Mouse (Mus musculus) forebrain, postnatal 0 days (tissue): ENCODE results near the gene Spag7. TPM values are rescaled to one million over a fixed set of nuclear protein-coding genes. Genes with fewer than 3 reads are reported as not detected.
A peak's percentile ranks its signal among the peaks of the same experiment; 100 is the strongest.

Experiments used
- ATAC-seq: fragments of 200-750 bp; cut with Nextera tagmentation; 2 replicates; pipeline ENCODE4 v1.8.0; 2017; ENCODE audit warnings: mild to moderate bottlenecking, moderate library complexity
- DNase-seq: peaks from one replicate; pipeline ENCODE4 v3.0.0-alpha.2; 2015
- H3K27ac ChIP-seq: fragments of 300-500 bp; sonication (generic); 2 replicates; pipeline ENCODE4 v1.5.1; 2014; ENCODE audit warnings: low read depth, mild to moderate bottlenecking, antibody characterized with exemption, low read length, moderate library complexity, mixed read lengths
- H3K27me3 ChIP-seq: fragments of 300-500 bp; sonication (generic); 2 replicates; pipeline ENCODE4 v1.6.1; 2014; ENCODE audit warnings: mild to moderate bottlenecking, low read length, mixed read lengths; ENCODE audit not compliant: insufficient read depth
- H3K36me3 ChIP-seq: fragments of 300-500 bp; sonication (generic); 2 replicates; pipeline ENCODE4 v1.6.1; 2014; ENCODE audit warnings: mild to moderate bottlenecking, moderate library complexity; ENCODE audit not compliant: insufficient read depth
- H3K4me1 ChIP-seq: fragments of 300-500 bp; sonication (generic); 2 replicates; pipeline ENCODE4 v1.6.1; 2014; ENCODE audit warnings: antibody characterized with exemption; ENCODE audit not compliant: insufficient read depth
- H3K4me2 ChIP-seq: fragments of 300-500 bp; sonication (generic); 2 replicates; pipeline ENCODE4 v1.6.1; 2014; ENCODE audit warnings: low read depth, mild to moderate bottlenecking, moderate library complexity
- H3K4me3 ChIP-seq: fragments of 300-500 bp; sonication (generic); 2 replicates; pipeline ENCODE4 v1.5.1; 2014; ENCODE audit warnings: low read depth, low read length, mixed read lengths
- H3K9ac ChIP-seq: fragments of 300-500 bp; sonication (generic); 2 replicates; pipeline ENCODE4 v1.6.1; 2014; ENCODE audit warnings: mild to moderate bottlenecking
- H3K9me3 ChIP-seq: fragments of 300-500 bp; sonication (generic); 2 replicates; pipeline ENCODE4 v1.6.1; 2016; ENCODE audit warnings: low read length
- CTCF ChIP-seq: sonication (generic); IDR thresholded peaks from 2 replicates; pipeline ENCODE4 v1.5.1; 2016; ENCODE audit warnings: antibody characterized with exemption, control low read depth, low read depth
- WGBS: fragments of 180-500 bp; shearing (Covaris S2); extraction: QIAGEN DNeasy Blood & Tissue Kit; methylation state at CpG from one replicate; pipeline ENCODE4 v1.1.7; 2014; 5-methylcytosine and 5-hydroxymethylcytosine counted together
- polyA plus RNA-seq: library from polyadenylated mRNA; unstranded; fragments of >200 nt; fragmentation: Nextera tagmentation; extraction: Ambion mirVana; gene quantifications from 2 replicates; pipeline ENCODE4 v1.2.1, GENCODE M21; 2015
- total RNA-seq: library from RNA; depleted of rRNA; stranded (reverse); fragments of >200 nt; gene quantifications from 2 replicates; pipeline ENCODE4 v1.2.3, GENCODE M21; 2014

Gene Spag7
- total and polyA plus RNA-seq, 2 experiments from 2014 or later: 57.1 to 116 TPM

- Histone ChIP-seq H3K27ac (no peak overlapping the region), H3K4me2 (peak overlapping the region; percentile 90), H3K27me3 (no peaks in the 10 kb centered on the region), H3K4me1 (peaks cover 8% of the 10 kb centered on the region; the same call in 1 of the 2 replicates), H3K9me3 (no peaks in the 10 kb centered on the region), H3K36me3 (peaks cover 43% of the 10 kb centered on the region), H3K4me3 (no peak overlapping the region), H3K9ac (peak overlapping the region; percentile 80; the same call in 1 of the 2 replicates)
- no peak for DNase-seq
- no peak for ATAC-seq
- no peak for TF ChIP-seq CTCF
- WGBS: 82% methylated on average over 6 of the region's 6 CpGs
These were observed 32.9 kb upstream of the Spag7 start for GRCm38 (mm10) chr11:70701984-70702733.

- H3K4me1 ChIP-seq: peaks cover 8% of the 10 kb centered on the region; the same call in 1 of the 2 replicates
- no peak for TF ChIP-seq CTCF
- WGBS: 9% methylated on average over 10 of the region's 10 CpGs
- DNase-seq (no peak), ATAC-seq (no peak)
- H3K9ac ChIP-seq: peak overlapping the region; percentile 80
- peaks cover 35% of the 10 kb centered on the region for H3K36me3 ChIP-seq
- H3K27ac ChIP-seq: no peak overlapping the region
- H3K4me2 ChIP-seq: peak overlapping the region; percentile 90
- H3K4me3 ChIP-seq: peak overlapping the region; percentile 91
- no peaks in the 10 kb centered on the region for H3K9me3 ChIP-seq
- no peaks in the 10 kb centered on the region for H3K27me3 ChIP-seq
These were observed 32.2 kb upstream of the Spag7 start for GRCm38 (mm10) chr11:70701221-70701955.

GRCm38 (mm10) chr11:70700613-70701012 lies 31.4 kb upstream of the Spag7 start:
- H3K27ac ChIP-seq: peak overlapping the region; percentile 75
- peak overlapping the region; percentile 80 for H3K9ac ChIP-seq
- WGBS: under 1% methylated on average over 34 of the region's 34 CpGs
- TF ChIP-seq CTCF: no peak
- peak overlapping the region; percentile 90 for H3K4me2 ChIP-seq
- peak; percentile 23 for ATAC-seq
- H3K27me3 ChIP-seq: no peaks in the 10 kb centered on the region
- peak overlapping the region; percentile 91 for H3K4me3 ChIP-seq
- H3K4me1 ChIP-seq: peaks cover 8% of the 10 kb centered on the region; the same call in 1 of the 2 replicates
- no peaks in the 10 kb centered on the region for H3K9me3 ChIP-seq
- DNase-seq: peak; percentile 28
- peaks cover 27% of the 10 kb centered on the region for H3K36me3 ChIP-seq

- peak within 1 kb of the TSS; percentile 80 for H3K9ac ChIP-seq
- peak; percentile 99 for ATAC-seq
- WGBS: 3% methylated on average over 68 of the region's 69 CpGs
- peak within 1 kb of the TSS; percentile 91 for H3K4me3 ChIP-seq
- H3K4me2 ChIP-seq: peak within 1 kb of the TSS; percentile 90
- DNase-seq: peak; percentile 96
- H3K4me1 ChIP-seq: peaks cover 8% of the 10 kb centered on the region; the same call in 1 of the 2 replicates
- no peaks in the 10 kb centered on the region for H3K27me3 ChIP-seq
- peaks cover 20% of the 10 kb centered on the region for H3K36me3 ChIP-seq
- peak within 1 kb of the TSS; percentile 75 for H3K27ac ChIP-seq
- no peaks in the 10 kb centered on the region for H3K9me3 ChIP-seq
- no peak for TF ChIP-seq CTCF
These were observed 30.7 kb upstream of the Spag7 start, which contains the start of the genes Inca1 and Kif1c for GRCm38 (mm10) chr11:70699722-70700556. TSS of gene Inca1 (minus strand) at chr11:70700155. TSS of gene Kif1c (plus strand) at chr11:70700548.

GRCm38 (mm10) chr11:70699051-70699450 lies 29.8 kb upstream of the Spag7 start:
- peaks cover 8% of the 10 kb centered on the region; the same call in 1 of the 2 replicates for H3K4me1 ChIP-seq
- no peak overlapping the region for H3K4me2 ChIP-seq
- H3K4me3 ChIP-seq: no peak overlapping the region
- DNase-seq: no peak
- H3K27me3 ChIP-seq: no peaks in the 10 kb centered on the region
- no peak for TF ChIP-seq CTCF
- H3K9ac ChIP-seq: no peak overlapping the region
- WGBS: 78% methylated on average over 2 of the region's 2 CpGs
- no peak overlapping the region for H3K27ac ChIP-seq
- peaks cover 12% of the 10 kb centered on the region; the same call in 1 of the 2 replicates for H3K36me3 ChIP-seq
- ATAC-seq: no peak
- no peaks in the 10 kb centered on the region for H3K9me3 ChIP-seq

GRCm38 (mm10) chr11:70697376-70697775 lies 28.2 kb upstream of the Spag7 start:
- ATAC-seq (no peak), DNase-seq (no peak)
- Histone ChIP-seq H3K9me3 (no peaks in the 10 kb centered on the region), H3K27ac (no peak overlapping the region), H3K9ac (no peak overlapping the region), H3K36me3 (no peaks in the 10 kb centered on the region), H3K27me3 (no peaks in the 10 kb centered on the region), H3K4me1 (peaks cover 8% of the 10 kb centered on the region; the same call in 1 of the 2 replicates), H3K4me3 (no peak overlapping the region), H3K4me2 (no peak overlapping the region)
- no peak for TF ChIP-seq CTCF
- WGBS: 83% methylated on average over 3 of the region's 3 CpGs
